Mouse (Mus musculus) midbrain, embryonic 10.5 days (tissue): ENCODE results near the gene Gm49450. TPM values are rescaled to one million over a fixed set of nuclear protein-coding genes. Genes with fewer than 3 reads are reported as not detected.
"Not testable (repeated sequence)": the region's sequence is repeated elsewhere in the genome, so short reads cannot be mapped to it uniquely, and the experiment has no call there.

ENCODE experiments used
- DNase-seq: peaks from one replicate; pipeline ENCODE4 v3.0.0-alpha.2; 2017; ENCODE audit warnings: low spot score
- H3K27ac ChIP-seq: fragments of 300-500 bp; sonication (generic); replicated peaks from 2 replicates; pipeline ENCODE4 v1.5.1; 2016; ENCODE audit warnings: mild to moderate bottlenecking
- H3K27me3 ChIP-seq: fragments of 300-500 bp; sonication (generic); 2 replicates; pipeline ENCODE4 v1.6.1; 2016; ENCODE audit warnings: low read depth, mild to moderate bottlenecking; ENCODE audit not compliant: poor library complexity, severe bottlenecking
- H3K36me3 ChIP-seq: fragments of 300-500 bp; sonication (generic); 2 replicates; pipeline ENCODE4 v1.6.1; 2016; ENCODE audit warnings: mild to moderate bottlenecking, moderate library complexity
- H3K4me1 ChIP-seq: fragments of 300-500 bp; sonication (generic); 2 replicates; pipeline ENCODE4 v1.6.1; 2016
- H3K4me3 ChIP-seq: fragments of 300-500 bp; sonication (generic); 2 replicates; pipeline ENCODE4 v1.5.1; 2016; ENCODE audit warnings: mild to moderate bottlenecking, moderate library complexity
- H3K9me3 ChIP-seq: fragments of 300-500 bp; sonication (generic); replicated peaks from 2 replicates; pipeline ENCODE4 v1.6.1; 2016; ENCODE audit warnings: mild to moderate bottlenecking
- WGBS: fragments of 180-500 bp; shearing (Covaris S2); methylation state at CpG from one replicate; pipeline ENCODE4 v1.1.7; 2016; 5-methylcytosine and 5-hydroxymethylcytosine counted together
- polyA plus RNA-seq: library from polyadenylated mRNA; unstranded; fragments of >200 nt; fragmentation: Nextera tagmentation; extraction: Ambion mirVana; gene quantifications from 2 replicates; pipeline ENCODE4 v1.2.1, GENCODE M21; 2016

The Gm49450 gene
- polyA plus RNA-seq, 1 experiment from 2014 or later: not detected

- Histone ChIP-seq H3K9me3 (0 out of 2 replicates have a peak, but pooled peaks cover 3% of the 10 kb centered on the region), H3K27ac (no peak overlapping the region), H3K4me3 (no peak overlapping the region), H3K27me3 (no peaks in the 10 kb centered on the region), H3K36me3 (peaks cover 13% of the 10 kb centered on the region), H3K4me1 (peaks cover 9% of the 10 kb centered on the region)
- WGBS: 80% methylated on average over 4 of the region's 4 CpGs
- DNase-seq: no peak
Measured at GRCm38 (mm10) chr15:98943133-98943532, 10.2 kb downstream of the Gm49450 start.

DNA sequence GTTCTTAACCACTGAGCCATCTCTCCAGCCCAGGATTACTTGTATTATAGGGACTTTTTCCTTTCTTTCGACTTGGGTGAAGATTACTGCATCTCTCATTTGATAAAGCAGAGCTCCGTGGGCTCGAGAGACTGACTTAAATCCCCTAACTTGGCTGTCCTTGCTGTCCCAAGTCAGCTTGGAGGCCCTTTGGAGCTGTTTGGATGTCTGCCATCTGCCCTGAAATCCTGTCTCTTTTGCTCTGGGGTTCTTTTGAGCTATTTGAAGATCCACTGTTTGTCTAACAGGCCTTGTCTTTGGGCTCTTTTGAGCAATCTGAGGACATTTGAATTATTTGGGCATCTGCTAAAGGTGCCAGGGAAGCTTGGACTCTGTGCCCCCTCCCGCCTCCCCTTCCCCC is 11.3 kb downstream of the Gm49450 start:
- no peak overlapping the region for H3K27ac ChIP-seq
- H3K9me3 ChIP-seq: 0 out of 2 replicates have a peak, but pooled peaks cover 3% of the 10 kb centered on the region
- DNase-seq: no peak
- H3K36me3 ChIP-seq: peaks cover 11% of the 10 kb centered on the region
- H3K27me3 ChIP-seq: no peaks in the 10 kb centered on the region
- no peak overlapping the region for H3K4me3 ChIP-seq
- peaks cover 8% of the 10 kb centered on the region for H3K4me1 ChIP-seq
- WGBS: 91% methylated on average over 4 of the region's 4 CpGs

DNA sequence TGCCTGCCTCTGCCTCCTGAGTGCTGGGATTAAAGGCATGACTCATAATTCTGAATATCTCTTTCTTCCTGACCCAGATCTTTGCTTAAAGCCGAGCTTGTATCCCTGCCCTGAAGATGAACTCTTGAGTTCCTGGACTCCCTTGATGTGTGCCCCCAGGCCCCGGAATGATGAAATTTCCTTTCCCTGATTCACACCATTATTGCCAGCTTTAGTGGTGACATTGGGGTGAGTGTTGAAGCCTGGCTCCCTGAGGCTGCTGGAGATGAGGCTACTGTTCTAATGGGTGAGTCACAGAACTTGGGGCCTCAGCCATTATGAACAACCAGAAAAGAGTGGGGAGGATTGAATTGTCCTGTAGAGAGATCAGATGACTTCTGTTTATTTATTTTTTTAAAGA is 11.8 kb downstream of the Gm49450 start:
- Histone ChIP-seq H3K4me3 (no peak overlapping the region), H3K4me1 (peaks cover 9% of the 10 kb centered on the region), H3K9me3 (0 out of 2 replicates have a peak, but pooled peaks cover 3% of the 10 kb centered on the region), H3K36me3 (peaks cover 10% of the 10 kb centered on the region), H3K27me3 (no peaks in the 10 kb centered on the region), H3K27ac (no peak overlapping the region)
- WGBS: 96% methylated on average over 2 of the region's 2 CpGs
- no peak for DNase-seq

DNA sequence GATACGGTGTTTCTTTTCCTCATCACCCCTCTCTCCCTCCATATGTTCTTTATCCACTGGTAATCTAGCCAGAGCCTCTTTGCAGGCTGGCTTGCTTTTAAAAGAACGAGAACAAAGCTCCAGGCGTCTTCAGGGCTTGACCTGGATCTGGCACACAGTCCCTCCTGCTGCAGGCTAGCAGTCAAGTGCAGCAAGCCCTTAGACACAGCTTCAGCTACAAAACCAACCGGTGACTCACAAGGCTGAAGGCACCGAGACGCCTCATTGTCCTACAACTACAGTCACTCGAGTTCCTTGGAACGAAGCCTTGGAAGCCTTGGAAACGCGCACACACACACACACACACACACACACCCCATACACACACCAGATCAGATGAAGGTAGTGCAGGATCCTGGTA is 12.5 kb downstream of the Gm49450 start:
- WGBS: 75% methylated on average over 10 of the region's 10 CpGs

GRCm38 (mm10) chr15:98934217-98934839 is 19.0 kb downstream of the Gm49450 start, which contains the start of gene Tuba1b:
Gene Tuba1b, minus strand, starts transcription at chr15:98934565.
- H3K27ac ChIP-seq: peak within 1 kb of the TSS; percentile 99
- peaks cover 30% of the 10 kb centered on the region for H3K4me1 ChIP-seq
- peak; percentile 89 for DNase-seq
- no peaks in the 10 kb centered on the region for H3K27me3 ChIP-seq
- peak within 1 kb of the TSS; percentile 90 for H3K4me3 ChIP-seq
- no peaks in the 10 kb centered on the region for H3K9me3 ChIP-seq
- WGBS: under 1% methylated on average over 58 of the region's 58 CpGs
- peaks cover 25% of the 10 kb centered on the region for H3K36me3 ChIP-seq

More for the DNA sequence above, 12.5 kb downstream of the Gm49450 start:
- Histone ChIP-seq H3K4me3 (no peak overlapping the region), H3K27ac (no peak overlapping the region), H3K4me1 (peaks cover 12% of the 10 kb centered on the region), H3K9me3 (0 out of 2 replicates have a peak, but pooled peaks cover 3% of the 10 kb centered on the region), H3K27me3 (no peaks in the 10 kb centered on the region), H3K36me3 (peaks cover 10% of the 10 kb centered on the region)
- DNase-seq: no peak

DNA sequence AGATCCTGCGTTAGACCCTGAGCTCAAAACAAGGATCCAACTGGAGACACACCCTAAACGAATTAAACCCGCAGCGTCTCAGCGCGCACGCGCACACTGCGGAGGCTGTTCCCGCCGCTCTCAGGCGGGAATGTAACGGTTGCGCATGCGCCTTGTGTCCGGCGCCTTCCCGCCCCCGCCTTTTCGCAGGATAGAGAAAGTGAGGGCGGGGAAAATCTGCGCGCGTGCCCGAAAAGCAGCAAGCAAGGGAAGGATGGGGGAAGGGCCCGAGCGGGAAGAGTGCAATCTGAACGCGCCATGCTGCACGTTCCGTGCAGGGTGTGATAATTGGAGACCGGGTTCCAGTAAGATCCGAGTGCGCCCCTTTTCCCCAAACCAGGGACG is 19.5 kb downstream of the Gm49450 start:
- Histone ChIP-seq H3K4me1 (peaks cover 35% of the 10 kb centered on the region), H3K9me3 (no peaks in the 10 kb centered on the region), H3K27ac (peak overlapping the region; percentile 99), H3K27me3 (no peaks in the 10 kb centered on the region), H3K36me3 (peaks cover 25% of the 10 kb centered on the region), H3K4me3 (peak overlapping the region; percentile 90)
- under 1% methylated on average over 35 of the region's 35 CpGs for WGBS
- peak; percentile 96 for DNase-seq

- H3K27ac ChIP-seq: peak overlapping the region; percentile 99
- H3K4me3 ChIP-seq: peak overlapping the region; percentile 90
- H3K36me3 ChIP-seq: peaks cover 25% of the 10 kb centered on the region
- not testable (repeated sequence) for H3K9me3 ChIP-seq, DNase-seq, H3K27me3 ChIP-seq
- WGBS: 23% methylated on average over 8 of the region's 9 CpGs
- H3K4me1 ChIP-seq: peaks cover 40% of the 10 kb centered on the region
Measured at GRCm38 (mm10) chr15:98933004-98933671, 20.2 kb downstream of the Gm49450 start.

DNA sequence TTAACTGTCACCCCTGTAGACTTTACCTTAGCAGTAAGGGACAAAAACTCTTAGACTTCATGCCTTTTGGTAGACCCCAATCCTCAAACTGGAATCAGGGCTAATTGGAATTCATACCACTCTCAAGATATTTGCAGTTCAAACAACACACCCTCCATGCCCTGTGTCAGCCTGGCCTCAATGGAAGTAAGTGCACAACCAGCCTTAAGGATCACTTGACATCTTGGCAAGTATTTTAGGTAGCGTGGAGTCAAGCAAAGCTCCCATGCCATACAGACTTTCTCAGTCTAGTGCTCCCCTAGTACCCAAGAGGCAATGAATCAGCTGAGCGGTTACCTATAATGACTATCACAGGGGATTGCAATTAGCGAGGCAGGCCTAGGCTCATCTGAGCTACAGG is 22.4 kb downstream of the Gm49450 start:
- no peaks in the 10 kb centered on the region for H3K27me3 ChIP-seq
- H3K9me3 ChIP-seq: no peaks in the 10 kb centered on the region
- WGBS: 81% methylated on average over 3 of the region's 3 CpGs
- 0 out of 2 replicates have a peak overlapping the region, but pooled peaks have one; percentile 16 for H3K4me3 ChIP-seq
- H3K36me3 ChIP-seq: peaks cover 28% of the 10 kb centered on the region
- peaks cover 35% of the 10 kb centered on the region for H3K4me1 ChIP-seq
- no peak for DNase-seq
- H3K27ac ChIP-seq: no peak overlapping the region

GRCm38 (mm10) chr15:98930017-98930734 is 23.2 kb downstream of the Gm49450 start:
- no peaks in the 10 kb centered on the region for H3K27me3 ChIP-seq
- H3K4me1 ChIP-seq: peaks cover 26% of the 10 kb centered on the region
- H3K9me3 ChIP-seq: no peaks in the 10 kb centered on the region
- no peak for DNase-seq
- WGBS: 66% methylated on average over 8 of the region's 8 CpGs
- H3K4me3 ChIP-seq: no peak overlapping the region
- H3K36me3 ChIP-seq: peaks cover 29% of the 10 kb centered on the region
- no peak overlapping the region for H3K27ac ChIP-seq

GRCm38 (mm10) chr15:98928598-98929240 is 24.6 kb downstream of the Gm49450 start:
- WGBS: 19% methylated on average over 13 of the region's 13 CpGs
- H3K4me1 ChIP-seq: peaks cover 22% of the 10 kb centered on the region
- H3K27ac ChIP-seq: no peak overlapping the region
- peak; percentile 69 for DNase-seq
- peak overlapping the region; percentile 20; the same call in 1 of the 2 replicates for H3K4me3 ChIP-seq
- H3K27me3 ChIP-seq: no peaks in the 10 kb centered on the region
- H3K9me3 ChIP-seq: no peaks in the 10 kb centered on the region
- peaks cover 29% of the 10 kb centered on the region for H3K36me3 ChIP-seq

- no peak for DNase-seq
- no peaks in the 10 kb centered on the region for H3K9me3 ChIP-seq
- WGBS: 87% methylated on average over 5 of the region's 5 CpGs
Measured at GRCm38 (mm10) chr15:98927566-98927965, 25.8 kb downstream of the Gm49450 start.

DNA sequence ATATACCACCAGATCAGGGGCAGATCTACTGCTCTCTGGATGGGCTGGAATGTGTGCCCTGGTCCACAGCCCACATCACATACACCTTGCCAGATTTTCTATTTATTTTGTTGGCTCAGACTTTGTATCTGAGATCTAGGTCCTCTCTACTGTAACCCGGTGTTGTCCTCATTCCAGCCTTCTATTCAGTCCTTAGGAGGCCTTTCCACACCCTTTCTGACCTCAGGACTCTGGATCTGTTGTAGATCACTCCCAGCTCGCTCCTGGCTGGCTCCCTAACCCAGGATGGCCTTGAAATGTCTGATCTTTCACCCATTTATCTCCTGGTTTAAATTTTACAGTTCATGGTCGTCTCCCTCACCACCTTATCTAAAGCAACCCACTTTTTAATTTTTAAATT is 28.7 kb downstream of the Gm49450 start:
- DNase-seq: no peak
- no peaks in the 10 kb centered on the region for H3K9me3 ChIP-seq
- peaks cover 4% of the 10 kb centered on the region; the same call in 1 of the 2 replicates for H3K36me3 ChIP-seq
- H3K27ac ChIP-seq: no peak overlapping the region
- no peak overlapping the region for H3K4me3 ChIP-seq
- H3K27me3 ChIP-seq: no peaks in the 10 kb centered on the region
- 83% methylated on average over 3 of the region's 3 CpGs for WGBS
- H3K4me1 ChIP-seq: peaks cover 12% of the 10 kb centered on the region

More at GRCm38 (mm10) chr15:98927566-98927965, 25.8 kb downstream of the Gm49450 start:
- peaks cover 16% of the 10 kb centered on the region for H3K4me1 ChIP-seq
- no peaks in the 10 kb centered on the region for H3K27me3 ChIP-seq
- no peak overlapping the region for H3K27ac ChIP-seq
- H3K4me3 ChIP-seq: no peak overlapping the region
- H3K36me3 ChIP-seq: peaks cover 23% of the 10 kb centered on the region
